Mouse (Mus musculus): ENCODE measurements at regions not wholly inside any gene's neighbourhood (a gene's known extent, or its start where the extent isn't known, plus 50 kb on each side); places are given as distances from the start of the nearest gene placed in this dataset.

- TF ChIP-seq ZC3H11A (IDR thresholded peaks at IDR 0.05; ENCODE audit: borderline replicate concordance, low read depth, low read length) (no peak), MAFK (IDR thresholded peaks at IDR 0.05; ENCODE audit: insufficient read depth, low read depth, low read length) (no peak), ZNF384 (IDR thresholded peaks at IDR 0.05; ENCODE audit: low read depth, low read length) (no peak), HCFC1 (IDR thresholded peaks at IDR 0.05; ENCODE audit: borderline replicate concordance, insufficient read depth, low read length) (no peak), CHD2 (IDR thresholded peaks at IDR 0.05; ENCODE audit: low read depth, low read length) (no peak)
These were observed 70.5 kb upstream of the Csl start for GRCm38 (mm10) chr10:99829974-99830373.
